Mouse (Mus musculus) neural tube, embryonic 15.5 days (tissue): ENCODE data around the gene Nup50. TPM values are rescaled to one million over a fixed set of nuclear protein-coding genes. Genes with fewer than 3 reads are reported as not detected.

Experiments used
- ATAC-seq: fragments of 200-750 bp; cut with Nextera tagmentation; 2 replicates; pipeline ENCODE4 v1.8.0; 2017; ENCODE audit warnings: mild to moderate bottlenecking, moderate TSS enrichment, moderate library complexity; ENCODE audit not compliant: low FRiP score
- H3K27ac ChIP-seq: fragments of 300-500 bp; sonication (generic); replicated peaks from 2 replicates; pipeline ENCODE4 v1.5.1; 2015; ENCODE audit warnings: mild to moderate bottlenecking, inconsistent platforms
- H3K27me3 ChIP-seq: fragments of 300-500 bp; sonication (generic); replicated peaks from 2 replicates; pipeline ENCODE4 v1.6.1; 2015; ENCODE audit warnings: inconsistent platforms
- H3K36me3 ChIP-seq: fragments of 300-500 bp; sonication (generic); 2 replicates; pipeline ENCODE4 v1.6.1; 2015; ENCODE audit warnings: inconsistent platforms
- H3K4me1 ChIP-seq: fragments of 300-500 bp; sonication (generic); 2 replicates; pipeline ENCODE4 v1.6.1; 2015; ENCODE audit warnings: inconsistent platforms
- H3K4me2 ChIP-seq: fragments of 300-500 bp; sonication (generic); 2 replicates; pipeline ENCODE4 v1.6.1; 2015; ENCODE audit warnings: inconsistent platforms, mild to moderate bottlenecking, moderate library complexity
- H3K4me3 ChIP-seq: fragments of 300-500 bp; sonication (generic); replicated peaks from 2 replicates; pipeline ENCODE4 v1.5.1; 2015; ENCODE audit warnings: mild to moderate bottlenecking, inconsistent platforms
- H3K9ac ChIP-seq: fragments of 300-500 bp; sonication (generic); replicated peaks from 2 replicates; pipeline ENCODE4 v1.6.1; 2015; ENCODE audit warnings: mild to moderate bottlenecking, inconsistent platforms
- H3K9me3 ChIP-seq: fragments of 300-500 bp; sonication (generic); replicated peaks from 2 replicates; pipeline ENCODE4 v1.6.1; 2016; ENCODE audit warnings: inconsistent platforms
- WGBS: fragments of 180-500 bp; shearing (Covaris S2); methylation state at CpG from one replicate; pipeline ENCODE4 v1.1.7; 2015; ENCODE audit warnings: mixed read lengths; 5-methylcytosine and 5-hydroxymethylcytosine counted together
- polyA plus RNA-seq: library from polyadenylated mRNA; unstranded; fragments of >200 nt; fragmentation: Nextera tagmentation; extraction: Ambion mirVana; gene quantifications from 2 replicates; pipeline ENCODE4 v1.2.1, GENCODE M21; 2015

The Nup50 gene
- polyA plus RNA-seq, 1 experiment from 2014 or later, result 21.5 TPM

DNA sequence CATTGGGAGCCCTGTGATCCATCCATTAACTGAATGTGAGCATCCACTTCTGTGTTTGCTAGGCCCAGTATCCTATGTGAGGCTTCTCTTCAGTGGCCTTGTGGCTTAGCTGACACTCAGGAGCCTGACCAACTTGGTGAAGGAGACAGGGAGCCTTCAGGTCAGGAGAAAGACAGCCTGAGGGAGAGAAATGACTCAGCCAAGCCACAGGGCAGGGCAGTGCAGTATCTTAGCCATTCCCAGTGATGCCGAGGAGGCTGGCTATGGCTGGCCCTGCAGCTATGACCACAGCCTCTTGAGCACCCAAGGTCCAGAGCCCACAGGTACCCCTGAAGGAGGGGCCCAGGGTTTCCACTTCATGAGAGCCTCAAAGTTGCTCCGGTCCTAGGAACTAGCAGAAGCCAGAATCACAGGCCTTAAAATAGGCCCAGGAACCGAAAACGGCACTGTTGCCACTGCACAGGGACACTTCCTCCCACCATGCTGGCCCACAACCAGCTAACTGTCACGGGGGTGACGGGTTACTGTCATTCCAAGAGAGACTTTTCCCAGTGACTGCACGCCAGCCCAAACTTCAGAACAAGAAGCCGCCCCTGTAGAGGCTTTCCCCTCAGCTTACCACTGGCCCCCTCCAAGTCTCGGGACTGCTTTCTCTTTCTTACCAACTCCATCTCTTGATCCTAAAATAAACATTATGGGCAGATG is 58.5 kb downstream of the Nup50 start:
- no peaks in the 10 kb centered on the region for H3K36me3 ChIP-seq
- no peaks in the 10 kb centered on the region for H3K27me3 ChIP-seq
- H3K27ac ChIP-seq, result no peak overlapping the region
- ATAC-seq, result no peak
- peaks cover 44% of the 10 kb centered on the region for H3K4me1 ChIP-seq
- H3K9ac ChIP-seq, result no peak overlapping the region
- 84% methylated on average over 9 of the region's 9 CpGs for WGBS
- no peak overlapping the region for H3K4me3 ChIP-seq
- no peaks in the 10 kb centered on the region for H3K9me3 ChIP-seq
- no peak overlapping the region for H3K4me2 ChIP-seq

DNA sequence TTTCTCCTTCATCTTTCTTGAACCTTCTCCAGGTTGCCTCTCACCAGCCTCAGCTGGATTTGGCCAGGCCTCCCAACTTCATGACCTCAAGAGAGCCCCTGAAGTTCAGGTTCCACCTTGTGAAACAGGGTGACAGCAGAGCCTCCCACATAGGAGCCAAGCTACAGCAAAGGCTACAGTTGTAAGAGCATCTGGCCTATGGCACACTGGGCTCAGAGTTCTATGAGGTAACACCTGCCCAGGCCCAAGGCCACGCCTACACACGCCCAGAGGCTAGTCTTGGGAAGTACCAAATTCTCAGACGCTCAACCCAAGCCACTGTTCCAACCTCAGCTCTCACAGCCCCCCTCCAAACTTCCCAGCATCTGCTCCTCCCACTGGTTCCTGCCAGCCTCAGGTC is 59.7 kb downstream of the Nup50 start:
- no peak for ATAC-seq
- H3K27me3 ChIP-seq, result no peaks in the 10 kb centered on the region
- H3K9ac ChIP-seq, result no peak overlapping the region
- H3K27ac ChIP-seq, result no peak overlapping the region
- peaks cover 44% of the 10 kb centered on the region for H3K4me1 ChIP-seq
- no peaks in the 10 kb centered on the region for H3K9me3 ChIP-seq
- H3K4me3 ChIP-seq, result no peak overlapping the region
- H3K4me2 ChIP-seq, result no peak overlapping the region
- H3K36me3 ChIP-seq, result no peaks in the 10 kb centered on the region
- WGBS, result 93% methylated on average over 3 of the region's 3 CpGs

DNA sequence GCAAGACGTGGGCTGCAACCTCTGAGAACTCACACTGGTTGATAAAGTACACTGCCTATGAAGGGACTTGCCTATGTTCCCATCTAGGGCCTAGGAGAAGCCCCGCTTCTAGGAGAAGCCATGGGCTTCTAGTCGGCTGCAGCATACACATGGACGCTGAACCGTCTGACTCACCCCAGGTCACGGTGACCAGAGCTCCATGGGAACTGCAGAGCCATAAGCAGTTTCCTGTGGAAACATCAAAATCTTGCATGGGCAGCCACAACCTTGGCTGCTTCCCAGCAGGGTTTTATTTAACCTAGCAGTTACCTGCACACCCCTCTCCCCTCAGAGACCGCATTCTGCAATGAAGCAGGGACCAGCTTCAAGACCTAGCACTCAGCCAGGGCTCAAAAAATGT is 60.5 kb downstream of the Nup50 start:
- WGBS, result 91% methylated on average over 7 of the region's 7 CpGs
- peaks cover 51% of the 10 kb centered on the region for H3K4me1 ChIP-seq

DNA sequence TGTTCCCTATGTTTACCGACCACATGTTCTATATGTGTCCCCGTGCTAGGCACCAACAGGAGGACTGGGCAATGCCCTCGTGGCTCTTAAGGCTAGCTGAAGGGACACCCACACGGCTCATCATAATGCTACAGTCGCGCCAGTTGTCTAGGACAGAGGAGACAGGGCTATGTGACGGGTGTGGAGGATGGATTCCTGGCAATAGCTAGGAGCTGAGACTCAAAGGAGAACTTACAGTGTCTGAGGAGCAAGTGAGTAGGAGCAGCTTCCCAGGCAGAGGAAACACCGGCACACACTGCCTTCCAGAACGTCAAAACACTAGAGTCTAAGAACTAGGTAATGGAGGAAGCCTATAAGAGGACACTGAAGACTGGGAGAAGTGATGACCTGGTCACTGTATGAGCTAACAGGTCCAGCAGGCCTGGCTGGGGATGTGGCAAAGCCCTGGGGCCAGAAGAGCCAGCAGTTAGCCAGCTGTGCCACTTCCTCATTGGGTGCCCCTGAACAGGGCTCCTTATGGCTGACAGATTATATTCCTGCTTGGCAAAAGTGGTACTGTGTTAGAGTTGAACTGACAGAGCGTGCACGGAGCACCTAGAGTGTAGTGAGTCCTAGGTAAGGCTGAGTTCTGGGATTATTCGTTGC is 62.4 kb downstream of the Nup50 start:
- Histone ChIP-seq H3K27me3 (no peaks in the 10 kb centered on the region), H3K9me3 (no peaks in the 10 kb centered on the region), H3K4me2 (peak overlapping the region; percentile 71), H3K36me3 (no peaks in the 10 kb centered on the region), H3K9ac (no peak overlapping the region; the same call in 1 of the 2 replicates), H3K27ac (no peak overlapping the region), H3K4me1 (peaks cover 59% of the 10 kb centered on the region), H3K4me3 (peak overlapping the region; percentile 84; the same call in 1 of the 2 replicates)
- no peak for ATAC-seq
- WGBS, result 81% methylated on average over 12 of the region's 12 CpGs

More for the DNA sequence above, 60.5 kb downstream of the Nup50 start:
- no peaks in the 10 kb centered on the region for H3K27me3 ChIP-seq
- no peak overlapping the region for H3K9ac ChIP-seq
- no peak for ATAC-seq
- H3K36me3 ChIP-seq, result no peaks in the 10 kb centered on the region
- H3K27ac ChIP-seq, result no peak overlapping the region
- no peaks in the 10 kb centered on the region for H3K9me3 ChIP-seq
- H3K4me3 ChIP-seq, result no peak overlapping the region
- no peak overlapping the region for H3K4me2 ChIP-seq

DNA sequence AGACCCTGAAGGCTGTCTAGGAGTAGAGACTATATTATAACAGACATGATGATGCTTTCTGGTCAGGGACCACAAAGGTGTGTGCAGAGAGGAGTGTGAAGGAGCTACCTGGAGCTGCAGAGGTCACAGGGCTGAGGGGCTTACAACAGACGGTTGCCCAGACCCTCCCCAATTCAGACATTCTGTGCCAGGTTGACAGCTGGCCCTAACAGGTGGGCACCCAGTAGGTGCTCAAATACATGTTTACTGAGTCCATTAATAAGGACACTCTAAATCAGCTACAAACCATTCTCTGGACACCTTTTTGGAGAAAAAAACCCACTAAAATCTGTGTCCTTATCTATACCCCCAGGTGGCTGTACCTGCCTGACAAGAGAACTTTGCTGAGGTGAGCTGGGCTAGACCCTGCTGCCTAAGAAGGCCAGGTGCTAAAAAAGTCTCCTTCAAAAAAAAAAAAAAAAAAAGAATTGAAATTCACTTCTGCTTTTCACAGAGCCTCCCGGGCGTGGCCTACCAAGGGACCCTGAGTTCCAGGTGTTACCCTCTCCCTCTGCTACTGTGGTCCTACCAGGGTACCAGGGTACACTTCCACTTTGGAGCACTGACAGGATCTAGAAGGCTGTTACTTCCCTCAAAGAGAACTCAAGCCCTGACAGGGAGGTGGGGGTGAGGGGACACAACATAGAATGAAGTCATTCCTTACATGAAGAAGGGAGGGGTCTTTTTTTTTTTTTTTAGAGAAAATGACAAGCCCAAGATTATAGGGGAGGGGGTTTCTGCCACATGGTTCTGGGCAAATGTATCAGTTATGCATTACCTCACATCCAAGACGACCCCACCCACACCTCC is 63.2 kb downstream of the Nup50 start:
- Histone ChIP-seq H3K36me3 (no peaks in the 10 kb centered on the region), H3K4me3 (peak overlapping the region; percentile 84), H3K9me3 (no peaks in the 10 kb centered on the region), H3K27me3 (no peaks in the 10 kb centered on the region), H3K4me1 (peaks cover 59% of the 10 kb centered on the region), H3K9ac (peak overlapping the region; percentile 97), H3K27ac (peak overlapping the region; percentile 87), H3K4me2 (peak overlapping the region; percentile 71)
- WGBS, result 65% methylated on average over 4 of the region's 4 CpGs
- ATAC-seq, result no peak

DNA sequence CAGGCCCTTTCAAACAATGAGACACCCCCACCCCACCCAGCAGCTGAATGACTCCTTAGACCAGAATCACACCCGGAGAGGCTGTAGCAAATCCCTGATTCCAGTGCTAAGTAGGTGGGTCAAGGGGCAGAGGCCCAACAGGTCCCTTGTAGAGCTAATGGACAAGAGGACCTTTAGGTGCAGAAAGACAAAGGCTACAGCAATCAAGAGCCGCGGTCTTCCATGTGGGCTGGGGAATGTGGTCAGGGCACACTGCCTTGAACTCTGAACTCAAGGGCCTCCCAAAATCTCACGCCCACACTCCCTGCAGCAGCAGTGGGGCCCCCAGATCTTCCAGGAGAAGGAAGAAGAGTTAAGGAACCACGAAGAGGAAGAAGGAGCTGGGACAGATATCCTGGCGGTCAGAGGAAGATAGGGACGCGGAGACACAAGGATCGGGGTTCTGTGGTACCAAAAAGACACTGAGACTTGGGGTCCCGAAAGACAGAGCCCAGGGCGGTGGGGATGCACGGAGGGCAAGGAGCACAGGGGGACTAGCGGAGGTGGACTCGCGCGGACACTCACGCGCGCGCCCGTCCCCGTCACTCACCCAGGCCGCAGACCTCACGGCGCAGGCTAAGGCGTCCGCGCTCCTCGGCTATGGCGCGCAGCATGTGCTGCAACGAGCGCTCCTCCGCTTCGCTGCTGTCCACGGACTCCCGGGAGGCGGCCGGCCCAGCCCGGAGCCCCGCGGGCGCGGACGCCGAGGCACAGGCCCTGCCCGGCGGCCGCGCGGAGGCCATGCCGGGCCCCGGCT is 64.0 kb downstream of the Nup50 start:
- WGBS, result under 1% methylated on average over 53 of the region's 53 CpGs
- peak overlapping the region; percentile 84 for H3K4me3 ChIP-seq
- H3K9ac ChIP-seq, result peak overlapping the region; percentile 97
- peaks cover 54% of the 10 kb centered on the region for H3K4me1 ChIP-seq
- H3K27me3 ChIP-seq, result no peaks in the 10 kb centered on the region
- peak overlapping the region; percentile 71 for H3K4me2 ChIP-seq
- H3K36me3 ChIP-seq, result no peaks in the 10 kb centered on the region
- peak; percentile 71 for ATAC-seq
- no peaks in the 10 kb centered on the region for H3K9me3 ChIP-seq
- peak overlapping the region; percentile 87 for H3K27ac ChIP-seq

DNA sequence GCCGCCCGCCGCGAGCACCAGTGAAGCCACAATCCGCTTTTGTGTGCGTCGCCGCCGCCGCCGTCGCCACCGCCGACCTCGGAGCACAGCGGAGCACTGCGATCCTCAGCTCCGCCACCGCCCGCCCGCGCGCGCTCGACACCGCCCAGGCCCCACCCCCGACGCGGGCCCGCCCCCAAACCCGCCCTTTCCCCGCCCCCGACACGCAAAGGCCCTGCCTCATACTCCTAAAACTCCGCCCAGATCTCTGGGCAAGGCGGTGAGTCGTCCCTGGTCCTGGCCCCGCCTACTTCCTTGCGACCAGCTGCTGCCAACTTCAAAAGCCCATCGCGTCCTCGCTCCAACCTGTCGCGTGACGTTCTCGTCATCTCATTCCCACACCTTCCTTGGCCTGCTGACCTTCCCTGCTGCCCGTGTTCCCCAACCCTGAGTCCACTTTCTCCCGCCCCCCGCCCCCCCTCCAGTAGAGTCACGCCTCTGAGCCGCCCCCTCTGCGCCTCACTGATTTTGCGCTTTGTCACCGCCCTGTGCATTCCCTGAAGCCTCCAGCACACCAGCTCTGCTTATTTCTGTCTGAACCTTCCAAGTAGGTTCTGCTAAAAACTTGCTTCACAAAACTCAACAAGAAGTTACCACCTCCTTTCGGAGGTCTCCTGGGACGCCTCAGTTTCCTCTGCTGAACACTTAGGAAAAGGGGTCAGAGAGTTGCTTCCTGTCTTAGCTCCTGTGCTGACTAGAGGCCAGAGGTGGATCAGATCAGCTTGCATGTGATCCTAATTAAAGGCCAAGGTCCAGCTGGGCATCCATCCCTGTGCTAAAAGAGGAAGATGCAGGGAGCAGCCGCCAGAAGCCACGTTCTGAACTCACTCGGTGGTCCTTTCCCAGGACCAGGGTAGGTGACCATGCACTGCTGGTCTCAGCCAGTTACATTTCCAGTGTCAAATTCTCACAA is 64.9 kb downstream of the Nup50 start, which contains the start of gene 5031439G07Rik:
5031439G07Rik (minus strand) TSS at position 678 of the 952 bp plus-strand sequence.
- WGBS, result 3% methylated on average over 55 of the region's 59 CpGs
- Histone ChIP-seq H3K4me1 (peaks cover 48% of the 10 kb centered on the region), H3K27ac (peak within 1 kb of the TSS; percentile 87), H3K4me2 (peak within 1 kb of the TSS; percentile 71), H3K27me3 (no peaks in the 10 kb centered on the region), H3K4me3 (peak within 1 kb of the TSS; percentile 84), H3K36me3 (no peaks in the 10 kb centered on the region), H3K9me3 (no peaks in the 10 kb centered on the region), H3K9ac (peak within 1 kb of the TSS; percentile 97)
- ATAC-seq, result peak; percentile 91

DNA sequence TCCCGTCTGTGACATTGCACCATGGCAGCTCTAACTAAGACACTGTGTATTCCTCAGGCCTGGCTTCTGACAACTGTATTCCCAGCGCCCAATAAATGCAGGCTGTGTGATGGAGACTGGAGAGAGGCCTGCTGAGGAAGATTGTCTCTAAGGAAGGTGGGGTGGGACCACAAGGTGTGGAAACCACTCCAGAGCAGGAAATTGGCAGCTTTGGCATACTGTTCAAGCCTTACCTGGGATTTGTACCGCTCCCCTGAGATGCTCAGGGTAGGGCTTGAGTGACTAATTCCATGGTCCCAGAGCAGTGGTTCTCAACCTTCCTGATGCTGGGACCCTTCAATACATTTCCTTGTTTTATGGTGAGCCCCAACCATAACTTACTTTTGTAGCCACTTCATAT is 65.9 kb downstream of the Nup50 start:
- no peaks in the 10 kb centered on the region for H3K9me3 ChIP-seq
- no peak overlapping the region for H3K4me2 ChIP-seq
- ATAC-seq, result no peak
- H3K27me3 ChIP-seq, result no peaks in the 10 kb centered on the region
- no peak overlapping the region for H3K27ac ChIP-seq
- 76% methylated on average over 3 of the region's 3 CpGs for WGBS
- H3K4me3 ChIP-seq, result no peak overlapping the region
- H3K9ac ChIP-seq, result no peak overlapping the region
- no peaks in the 10 kb centered on the region for H3K36me3 ChIP-seq
- H3K4me1 ChIP-seq, result peaks cover 38% of the 10 kb centered on the region

DNA sequence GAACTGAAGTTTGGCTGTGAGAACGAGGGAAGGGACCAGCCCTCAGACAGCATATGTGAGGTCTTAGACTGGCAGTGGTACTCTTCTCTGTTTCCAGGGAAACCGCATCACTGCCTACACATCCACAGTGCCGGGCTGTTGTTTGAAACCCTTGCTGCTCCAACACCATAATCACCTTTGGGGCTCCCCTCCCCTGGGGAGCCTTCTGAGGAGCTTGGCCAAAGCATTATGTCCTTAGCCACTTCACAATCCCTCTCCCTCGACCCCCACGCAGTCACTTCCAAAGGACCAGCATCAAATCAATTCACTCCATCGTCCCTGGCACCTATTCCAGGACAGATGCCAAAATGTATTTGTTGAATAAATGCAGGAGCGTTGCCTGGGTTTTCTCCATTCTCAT is 66.6 kb downstream of the Nup50 start:
- Histone ChIP-seq H3K27ac (no peak overlapping the region), H3K36me3 (no peaks in the 10 kb centered on the region), H3K27me3 (no peaks in the 10 kb centered on the region), H3K4me3 (no peak overlapping the region), H3K9me3 (no peaks in the 10 kb centered on the region), H3K4me2 (no peak overlapping the region), H3K9ac (no peak overlapping the region), H3K4me1 (peaks cover 37% of the 10 kb centered on the region)
- ATAC-seq, result no peak
- 52% methylated on average over 7 of the region's 7 CpGs for WGBS
